Mouse (Mus musculus): Measurements from ENCODE around the gene Sypl. TPM values are rescaled to one million over a fixed set of nuclear protein-coding genes. Genes with fewer than 3 reads are reported as not detected.
A peak's percentile ranks its signal among the peaks of the same experiment; 100 is the strongest.

Sypl gene
- polyA plus RNA-seq, 1 experiment = 148 TPM

DNA sequence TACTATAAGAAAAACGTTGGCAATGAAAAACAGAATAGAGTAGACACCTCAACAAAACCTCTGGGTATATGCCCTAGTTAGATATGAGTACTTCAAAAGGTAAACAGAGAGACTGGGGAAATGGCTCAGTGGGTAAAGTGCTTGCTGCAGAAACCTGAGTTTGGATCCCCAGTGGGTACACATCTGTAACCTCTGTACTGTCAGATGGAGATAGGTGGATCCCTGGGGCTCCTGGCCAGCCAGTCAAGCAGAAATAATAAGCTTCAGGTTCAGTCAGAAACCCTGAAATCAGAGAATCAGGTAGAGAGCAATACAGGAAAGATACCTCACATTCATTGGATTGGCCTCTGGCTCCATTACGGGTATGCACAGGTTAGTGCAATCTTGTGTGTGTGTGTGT lies 3.5 kb downstream of the Sypl start:
- DNase-seq = peak; percentile 59
- Histone ChIP-seq H3K36me3 (ENCODE audit: control insufficient read depth, insufficient read depth, low read length) (no peaks in the 10 kb centered on the region), H3K4me1 (ENCODE audit: control insufficient read depth, insufficient read depth, low read length) (peaks cover 26% of the 10 kb centered on the region), H3K27me3 (replicated peaks; ENCODE audit: control insufficient read depth, insufficient read depth, low read length) (no peaks in the 10 kb centered on the region), H3K4me3 (ENCODE audit: insufficient read depth, low read depth, low read length) (no peak overlapping the region), H3K27ac (ENCODE audit: insufficient read depth, low read depth, low read length) (0 out of 2 replicates have a peak overlapping the region, but pooled peaks have one; percentile 47)
- TF ChIP-seq POLR2A (IDR thresholded peaks at IDR 0.05; ENCODE audit: low read depth, low read length) (no peak), CTCF (conservative IDR thresholded peaks at IDR 0.05; ENCODE audit: insufficient read depth, insufficient read length, low read depth, low read length) (no peak)
- WGBS = 39% methylated on average over 2 of the region's 2 CpGs

DNA sequence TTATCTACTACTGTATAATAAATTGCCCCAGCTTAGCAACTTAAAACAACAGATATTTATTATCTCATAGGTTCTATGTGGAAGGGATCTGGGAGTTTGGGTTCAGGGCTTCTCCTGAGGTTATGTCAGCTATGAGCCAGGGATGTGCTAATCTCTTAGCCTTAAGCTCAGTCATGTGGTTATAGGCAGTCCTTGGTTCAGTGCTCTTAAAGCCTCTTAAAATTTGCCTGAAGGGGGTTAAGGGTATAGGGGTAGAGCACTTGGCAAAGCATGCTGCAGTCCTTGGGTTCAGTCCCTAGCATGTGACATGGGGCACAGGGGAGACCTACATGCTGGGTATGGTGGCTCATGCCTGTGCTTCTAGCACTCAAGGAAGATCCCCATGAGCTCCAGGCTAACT lies 8.4 kb downstream of the Sypl start:
- H3K36me3 ChIP-seq (ENCODE audit: control insufficient read depth, insufficient read depth, low read length) = peaks cover 3% of the 10 kb centered on the region; the same call in 1 of the 2 replicates
- no peak overlapping the region for H3K27ac ChIP-seq (ENCODE audit: insufficient read depth, low read depth, low read length)
- no peak overlapping the region for H3K4me3 ChIP-seq (ENCODE audit: insufficient read depth, low read depth, low read length)
- no peaks in the 10 kb centered on the region for H3K27me3 ChIP-seq (replicated peaks; ENCODE audit: control insufficient read depth, insufficient read depth, low read length)
- DNase-seq = peak; percentile 13
- peaks cover 22% of the 10 kb centered on the region for H3K4me1 ChIP-seq (ENCODE audit: control insufficient read depth, insufficient read depth, low read length)
- TF ChIP-seq CTCF (conservative IDR thresholded peaks at IDR 0.05; ENCODE audit: insufficient read depth, insufficient read length, low read depth, low read length) (no peak), POLR2A (IDR thresholded peaks at IDR 0.05; ENCODE audit: low read depth, low read length) (no peak)

DNA sequence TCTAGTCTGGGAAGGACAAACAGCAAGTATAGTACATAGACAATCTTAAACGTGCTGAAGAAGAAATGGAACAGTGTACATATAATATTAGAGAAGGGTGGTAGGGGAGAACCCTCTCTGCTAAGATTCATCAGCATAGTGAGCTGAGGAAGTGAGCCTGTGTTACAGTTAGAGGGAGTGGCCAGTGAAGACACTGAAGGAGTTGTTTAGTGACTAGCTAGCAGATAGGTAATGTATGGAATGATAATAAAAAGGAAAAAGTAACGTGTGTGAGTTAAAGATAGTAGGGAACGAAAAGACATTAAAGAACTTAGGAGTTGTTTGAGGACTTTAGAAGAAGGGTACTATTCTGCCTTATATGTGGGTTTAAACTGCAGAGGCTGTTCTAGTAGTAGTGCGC lies 10.2 kb downstream of the Sypl start:
- no peak for DNase-seq
- Histone ChIP-seq H3K4me3 (ENCODE audit: insufficient read depth, low read depth, low read length) (no peak overlapping the region), H3K27me3 (replicated peaks; ENCODE audit: control insufficient read depth, insufficient read depth, low read length) (no peaks in the 10 kb centered on the region), H3K4me1 (ENCODE audit: control insufficient read depth, insufficient read depth, low read length) (peaks cover 15% of the 10 kb centered on the region), H3K27ac (ENCODE audit: insufficient read depth, low read depth, low read length) (no peak overlapping the region), H3K36me3 (ENCODE audit: control insufficient read depth, insufficient read depth, low read length) (peaks cover 6% of the 10 kb centered on the region; the same call in 1 of the 2 replicates)
- WGBS = 78% methylated on average over 4 of the region's 4 CpGs
- no peak for TF ChIP-seq POLR2A (IDR thresholded peaks at IDR 0.05; ENCODE audit: low read depth, low read length)
- no peak for TF ChIP-seq CTCF (conservative IDR thresholded peaks at IDR 0.05; ENCODE audit: insufficient read depth, insufficient read length, low read depth, low read length)

DNA sequence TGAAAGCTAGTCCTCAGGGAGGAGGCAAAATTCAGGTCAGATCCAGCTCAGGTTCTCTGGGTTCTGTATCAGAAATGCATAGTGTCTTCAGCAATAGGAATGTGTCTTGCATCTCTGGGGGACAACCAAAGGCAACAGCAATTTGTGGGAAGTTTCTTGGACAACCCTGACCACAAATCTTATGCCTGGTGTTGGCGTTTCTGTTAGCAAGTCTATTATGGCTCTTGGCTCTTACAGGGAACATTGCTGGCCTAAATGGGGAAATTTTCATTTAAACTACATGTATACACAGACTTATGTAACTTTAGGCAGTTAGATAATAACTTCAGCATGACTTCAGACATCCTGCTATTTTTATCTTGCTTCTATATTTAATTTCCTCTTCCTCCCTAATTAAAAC lies 18.6 kb downstream of the Sypl start:
- Histone ChIP-seq H3K36me3 (ENCODE audit: control insufficient read depth, insufficient read depth, low read length) (peaks cover 14% of the 10 kb centered on the region), H3K4me1 (ENCODE audit: control insufficient read depth, insufficient read depth, low read length) (no peaks in the 10 kb centered on the region), H3K27me3 (replicated peaks; ENCODE audit: control insufficient read depth, insufficient read depth, low read length) (no peaks in the 10 kb centered on the region), H3K4me3 (ENCODE audit: insufficient read depth, low read depth, low read length) (no peak overlapping the region), H3K27ac (ENCODE audit: insufficient read depth, low read depth, low read length) (no peak overlapping the region)
- no peak for DNase-seq
- WGBS = 86% methylated on average over 1 of the region's 1 CpGs
- no peak for TF ChIP-seq CTCF (conservative IDR thresholded peaks at IDR 0.05; ENCODE audit: insufficient read depth, insufficient read length, low read depth, low read length)
- no peak for TF ChIP-seq POLR2A (IDR thresholded peaks at IDR 0.05; ENCODE audit: low read depth, low read length)

DNA sequence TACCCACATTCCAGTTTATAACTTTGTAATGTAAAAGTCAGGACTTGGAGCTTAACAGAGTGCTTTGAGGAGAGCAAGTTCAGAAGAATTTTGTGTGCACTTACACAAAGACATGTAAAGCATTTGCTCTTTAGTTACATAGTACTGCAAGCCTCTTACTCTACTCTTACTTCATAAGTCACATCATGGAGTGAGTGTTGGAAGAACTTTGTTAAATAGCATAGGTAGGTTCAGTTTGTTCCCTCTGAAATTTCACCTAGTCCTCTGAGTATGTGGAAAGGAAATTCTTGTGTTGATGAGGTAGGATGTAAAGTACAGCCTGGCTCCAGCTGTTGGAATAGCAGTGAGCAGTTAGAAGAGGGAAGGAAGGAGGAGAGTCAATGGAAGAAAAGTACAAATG lies 21.2 kb downstream of the Sypl start:
- TF ChIP-seq POLR2A (IDR thresholded peaks at IDR 0.05; ENCODE audit: low read depth, low read length) = no peak
- TF ChIP-seq CTCF (conservative IDR thresholded peaks at IDR 0.05; ENCODE audit: insufficient read depth, insufficient read length, low read depth, low read length) = no peak
- Histone ChIP-seq H3K4me3 (ENCODE audit: insufficient read depth, low read depth, low read length) (no peak overlapping the region), H3K4me1 (ENCODE audit: control insufficient read depth, insufficient read depth, low read length) (no peaks in the 10 kb centered on the region), H3K27ac (ENCODE audit: insufficient read depth, low read depth, low read length) (no peak overlapping the region), H3K36me3 (ENCODE audit: control insufficient read depth, insufficient read depth, low read length) (peaks cover 9% of the 10 kb centered on the region), H3K27me3 (replicated peaks; ENCODE audit: control insufficient read depth, insufficient read depth, low read length) (no peaks in the 10 kb centered on the region)
- no peak for DNase-seq

DNA sequence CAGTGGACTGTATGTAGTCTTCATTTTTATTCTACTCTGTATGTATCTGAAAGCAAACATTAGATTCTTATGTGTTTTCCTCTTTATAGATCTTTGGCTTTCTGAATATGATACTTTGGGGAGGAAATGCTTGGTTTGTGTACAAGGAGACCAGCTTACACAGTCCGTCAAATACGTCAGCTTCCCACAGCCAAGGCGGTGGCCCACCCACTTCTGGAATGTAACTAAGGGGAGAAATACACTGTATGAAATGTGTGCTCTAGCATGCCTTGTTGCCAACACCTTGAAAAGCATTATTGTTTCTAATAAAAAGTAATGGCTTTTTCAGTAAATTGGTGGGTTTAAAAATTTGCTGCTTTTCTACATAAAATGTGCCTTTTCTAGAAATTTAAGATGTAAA lies 21.8 kb downstream of the Sypl start:
- Histone ChIP-seq H3K4me3 (ENCODE audit: insufficient read depth, low read depth, low read length) (no peak overlapping the region), H3K27me3 (replicated peaks; ENCODE audit: control insufficient read depth, insufficient read depth, low read length) (no peaks in the 10 kb centered on the region), H3K4me1 (ENCODE audit: control insufficient read depth, insufficient read depth, low read length) (no peaks in the 10 kb centered on the region), H3K27ac (ENCODE audit: insufficient read depth, low read depth, low read length) (no peak overlapping the region), H3K36me3 (ENCODE audit: control insufficient read depth, insufficient read depth, low read length) (peaks cover 7% of the 10 kb centered on the region)
- DNase-seq = no peak
- WGBS = 71% methylated on average over 3 of the region's 3 CpGs
- no peak for TF ChIP-seq POLR2A (IDR thresholded peaks at IDR 0.05; ENCODE audit: low read depth, low read length)
- no peak for TF ChIP-seq CTCF (conservative IDR thresholded peaks at IDR 0.05; ENCODE audit: insufficient read depth, insufficient read length, low read depth, low read length)

DNA sequence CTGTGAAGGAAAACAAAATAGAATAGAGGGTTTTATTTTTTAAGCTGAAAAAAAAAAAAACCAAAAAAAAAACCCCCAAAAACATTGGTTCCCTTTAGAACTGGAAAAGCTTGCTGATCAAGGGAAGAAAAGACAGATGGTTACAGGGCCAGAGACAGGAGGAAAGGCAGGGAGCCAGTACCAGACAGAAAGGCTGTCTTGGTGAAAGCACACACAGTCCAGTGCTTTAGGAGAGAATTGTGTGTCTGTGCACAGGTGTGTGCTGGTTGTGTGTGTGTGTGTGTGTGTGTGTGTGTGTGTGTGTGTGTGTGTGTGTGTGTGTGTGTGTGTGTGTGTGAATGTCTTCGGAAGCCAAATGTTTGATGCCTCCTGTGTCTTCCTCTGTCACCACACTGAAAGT lies 28.9 kb downstream of the Sypl start:
- Histone ChIP-seq H3K36me3 (ENCODE audit: control insufficient read depth, insufficient read depth, low read length) (peaks cover 3% of the 10 kb centered on the region; the same call in 1 of the 2 replicates), H3K27ac (ENCODE audit: insufficient read depth, low read depth, low read length) (no peak overlapping the region), H3K4me3 (ENCODE audit: insufficient read depth, low read depth, low read length) (no peak overlapping the region), H3K4me1 (ENCODE audit: control insufficient read depth, insufficient read depth, low read length) (no peaks in the 10 kb centered on the region), H3K27me3 (replicated peaks; ENCODE audit: control insufficient read depth, insufficient read depth, low read length) (no peaks in the 10 kb centered on the region)
- no peak for DNase-seq
- 100% methylated on average over 1 of the region's 1 CpGs for WGBS
- no peak for TF ChIP-seq CTCF (conservative IDR thresholded peaks at IDR 0.05; ENCODE audit: insufficient read depth, insufficient read length, low read depth, low read length)

GRCm38 (mm10) chr12:32983081-32983480 lies 29.4 kb downstream of the Sypl start:
- no peak for TF ChIP-seq POLR2A (IDR thresholded peaks at IDR 0.05; ENCODE audit: low read depth, low read length)
- no peak for TF ChIP-seq CTCF (conservative IDR thresholded peaks at IDR 0.05; ENCODE audit: insufficient read depth, insufficient read length, low read depth, low read length)
- whole genome bisulfite sequencing = 88% methylated on average over 1 of the region's 1 CpGs
- Histone ChIP-seq H3K4me1 (ENCODE audit: control insufficient read depth, insufficient read depth, low read length) (no peaks in the 10 kb centered on the region), H3K36me3 (ENCODE audit: control insufficient read depth, insufficient read depth, low read length) (peaks cover 3% of the 10 kb centered on the region; the same call in 1 of the 2 replicates), H3K27me3 (replicated peaks; ENCODE audit: control insufficient read depth, insufficient read depth, low read length) (no peaks in the 10 kb centered on the region), H3K27ac (ENCODE audit: insufficient read depth, low read depth, low read length) (no peak overlapping the region), H3K4me3 (ENCODE audit: insufficient read depth, low read depth, low read length) (no peak overlapping the region)
- no peak for DNase-seq

All from kidney, adult 2 months (tissue).